Mouse (Mus musculus) spleen, postnatal 14 days (tissue): Measurements from ENCODE around the gene Dnah17.

Experiments
- DNase-seq, 2 experiments: peaks; one replicate each; pipeline ENCODE4 v3.0.0; 2021 to 2022; ENCODE audit warnings: low spot score in 2 of 2

Gene Dnah17

DNA sequence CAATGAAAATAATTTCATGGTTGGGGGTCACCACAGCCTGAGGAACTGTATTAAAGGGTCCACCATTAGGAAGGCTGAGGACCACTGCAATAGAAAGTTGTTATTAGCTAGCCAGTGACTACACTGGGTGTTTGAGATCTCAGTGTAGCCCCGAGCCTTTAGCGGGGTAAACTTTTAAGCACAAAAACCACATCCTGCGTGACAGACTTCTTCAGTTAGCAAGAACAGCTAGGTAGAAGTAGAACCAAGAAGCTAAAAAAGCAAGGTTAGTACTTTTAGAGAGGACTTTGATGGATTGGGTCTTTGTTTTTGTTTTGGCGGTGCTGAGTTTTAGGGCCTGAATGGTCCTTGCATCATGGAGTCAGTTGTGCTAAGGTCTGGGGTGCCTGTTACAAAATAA lies 13.3 kb upstream of the Dnah17 start:
- DNase-seq: no peak

DNA sequence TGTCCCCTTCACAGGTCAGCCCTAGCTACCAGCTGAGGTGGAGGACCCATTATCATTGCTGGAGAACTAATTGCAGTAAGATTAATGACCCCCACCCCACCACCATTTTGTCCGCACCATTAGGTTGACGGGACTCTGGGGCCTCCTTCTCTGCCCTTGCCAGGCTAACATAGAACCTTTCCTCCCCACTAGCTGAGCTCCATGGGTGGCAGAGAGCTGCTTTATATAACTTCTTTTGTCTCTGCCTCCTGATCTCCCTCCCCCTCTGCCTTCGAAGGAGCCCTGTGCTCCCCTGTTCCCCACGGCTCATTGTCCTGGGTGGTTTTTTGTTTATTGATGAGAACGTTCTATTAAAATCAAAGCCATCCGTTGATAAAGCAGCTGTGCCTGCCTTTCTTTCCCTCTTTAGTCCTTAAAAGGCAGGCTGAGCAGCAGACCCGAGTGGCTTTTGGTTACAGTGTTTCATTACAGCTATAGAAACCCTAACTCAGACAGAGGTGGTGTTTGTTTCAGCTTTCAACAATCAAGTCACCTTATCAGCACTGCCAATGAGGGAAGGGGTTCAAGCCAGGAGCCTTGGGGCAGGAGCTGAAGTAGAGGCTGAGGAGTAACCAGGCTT lies 12.2 kb upstream of the Dnah17 start:
- no peak for DNase-seq

DNA sequence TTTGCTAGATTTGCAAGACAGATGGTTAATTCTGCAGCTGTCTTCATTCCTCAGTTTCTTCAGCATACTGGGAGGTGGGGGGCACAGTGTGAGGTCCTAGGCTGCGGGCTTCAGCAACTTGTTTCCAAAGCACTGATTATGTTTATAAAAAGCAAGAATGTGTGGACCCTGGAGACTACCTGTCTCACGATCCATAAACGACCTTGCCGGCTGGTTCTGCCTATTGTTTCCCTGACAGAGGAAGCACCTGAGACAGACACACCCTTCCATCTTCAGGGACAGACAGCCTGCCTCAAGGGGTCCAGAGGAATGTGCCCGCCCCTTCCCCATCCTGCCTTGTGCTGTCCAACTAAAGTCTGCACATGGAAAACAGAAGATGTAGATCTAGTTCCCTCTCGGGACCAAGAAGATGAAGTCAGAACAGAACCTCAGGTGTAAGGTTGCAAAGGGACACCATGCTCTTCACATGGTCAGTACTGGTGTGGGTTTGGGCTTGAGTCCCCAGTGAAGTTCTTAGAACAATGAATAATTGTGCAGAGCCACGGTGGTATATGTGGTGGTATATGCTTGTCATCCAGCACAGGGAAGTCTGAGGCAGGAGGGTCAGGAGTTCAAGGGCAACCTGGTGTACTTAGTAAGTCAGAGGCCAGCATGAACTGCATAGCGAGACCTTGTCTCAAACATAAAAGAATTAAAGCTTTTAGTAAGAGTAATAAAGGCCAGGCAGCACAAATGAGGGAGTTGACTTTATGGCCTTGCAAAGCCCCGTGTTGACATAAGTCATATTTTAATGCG lies 10.5 kb upstream of the Dnah17 start:
- no peak for DNase-seq

DNA sequence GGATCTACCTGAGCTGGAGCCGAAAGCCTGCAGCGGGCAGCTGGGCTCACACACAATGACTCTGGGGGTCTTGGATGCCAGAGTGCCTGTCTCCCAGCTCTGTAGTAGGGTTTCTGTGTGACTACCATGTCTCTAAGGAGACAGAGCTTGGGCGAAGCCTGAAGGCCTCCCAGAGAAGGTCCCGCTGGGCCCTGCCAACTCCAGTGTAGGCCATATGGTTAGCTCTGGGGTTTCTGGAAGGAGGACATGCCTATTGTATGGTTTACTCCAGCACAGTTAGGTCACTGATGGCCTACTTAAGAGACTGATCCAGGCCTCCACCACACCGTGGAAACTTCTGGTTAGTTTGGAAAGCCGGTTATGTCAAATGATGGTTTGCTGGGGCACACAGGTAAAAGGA lies 7.9 kb upstream of the Dnah17 start:
- DNase-seq: no peak

DNA sequence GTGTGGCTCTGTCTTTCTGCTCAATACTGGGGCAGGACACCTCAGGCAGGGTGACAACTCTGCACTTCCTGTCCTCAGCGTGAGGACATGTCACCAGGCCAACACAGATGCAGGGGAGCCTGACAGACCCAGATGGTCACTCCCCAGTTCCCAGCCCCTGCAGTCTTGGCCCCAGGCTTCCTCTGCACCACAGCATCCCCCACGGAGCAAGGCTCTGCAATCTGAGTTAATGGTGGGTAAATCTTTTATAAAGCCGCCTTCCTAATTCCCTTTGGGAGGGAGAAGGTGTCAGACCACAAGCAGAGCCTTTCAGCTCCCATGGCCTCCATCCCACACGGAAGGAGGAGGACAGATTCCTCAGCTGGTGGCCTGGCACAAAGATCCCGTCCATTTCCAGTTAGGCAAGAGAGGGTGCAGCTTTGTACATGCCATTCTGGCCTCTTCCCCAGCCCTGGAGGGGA lies 5.8 kb upstream of the Dnah17 start:
- DNase-seq: no peak

DNA sequence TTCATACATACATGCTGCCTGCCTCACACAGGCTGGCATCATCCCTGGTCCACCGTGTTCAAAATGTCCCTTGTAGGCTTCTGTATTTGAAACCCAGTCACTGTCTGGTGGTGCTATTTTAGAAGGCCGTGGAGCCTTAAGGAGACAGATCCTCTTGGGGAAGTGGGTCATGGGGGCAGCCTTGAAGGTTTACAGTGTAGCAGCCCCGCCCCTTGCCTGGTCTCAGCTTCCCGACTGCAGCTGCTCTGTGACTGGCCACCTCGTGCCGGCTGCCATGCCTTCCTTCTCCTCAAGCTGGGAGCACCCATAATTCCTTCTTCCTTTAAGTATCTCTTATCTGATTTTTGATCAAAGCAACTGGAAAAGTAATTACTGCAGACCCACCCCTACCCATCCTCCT lies 4.8 kb upstream of the Dnah17 start:
- no peak for DNase-seq

DNA sequence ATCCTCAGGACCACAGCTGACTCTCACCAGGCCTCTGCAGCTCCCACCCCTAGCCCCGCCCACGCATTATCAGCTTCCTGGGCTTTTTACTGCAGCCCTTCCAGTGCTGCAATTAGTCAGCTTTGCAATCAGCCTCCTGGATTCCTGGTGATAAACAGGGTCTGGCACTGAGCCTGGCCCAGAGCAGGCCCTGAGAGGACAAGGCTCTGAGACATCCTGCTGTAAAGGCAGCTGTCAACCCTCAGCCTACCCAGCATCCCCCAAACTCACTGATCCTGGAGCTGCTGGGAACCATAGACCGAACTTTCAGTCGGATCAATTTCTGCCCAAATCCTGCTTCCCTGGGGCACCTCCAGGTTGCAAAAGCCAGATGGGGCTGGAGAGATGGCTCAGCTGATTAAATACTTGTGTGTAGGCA lies 3.3 kb upstream of the Dnah17 start:
- DNase-seq: no peak

DNA sequence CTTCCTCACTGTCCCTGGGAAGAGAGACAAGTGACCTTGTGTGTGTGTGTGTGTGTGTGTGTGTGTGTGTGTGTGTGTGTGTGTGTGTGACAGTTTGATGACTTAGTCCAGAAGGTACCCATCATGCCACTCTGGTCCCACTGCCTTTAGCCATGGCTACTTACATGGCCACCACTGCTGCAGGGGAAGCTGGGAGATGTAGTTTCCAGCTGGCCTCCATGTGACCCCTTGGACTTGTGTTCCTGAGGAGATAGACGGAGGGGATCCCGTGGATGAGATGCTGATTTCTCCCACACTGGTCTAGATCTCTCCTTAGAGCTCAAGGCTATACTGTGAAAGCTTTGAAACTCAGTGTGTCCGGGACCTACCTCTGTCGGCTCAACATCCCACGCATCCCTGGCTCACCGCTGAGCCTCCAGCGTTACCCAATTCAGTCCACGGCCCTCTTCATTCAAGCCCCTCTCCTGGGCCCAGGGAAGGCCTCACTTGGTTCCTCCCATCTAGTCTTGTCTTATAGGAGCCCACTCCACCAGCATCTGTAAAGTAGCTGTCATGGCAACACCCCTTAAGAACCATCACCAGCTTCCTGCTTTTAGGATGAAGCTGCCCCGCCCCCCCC lies 2.8 kb upstream of the Dnah17 start:
- no peak for DNase-seq

DNA sequence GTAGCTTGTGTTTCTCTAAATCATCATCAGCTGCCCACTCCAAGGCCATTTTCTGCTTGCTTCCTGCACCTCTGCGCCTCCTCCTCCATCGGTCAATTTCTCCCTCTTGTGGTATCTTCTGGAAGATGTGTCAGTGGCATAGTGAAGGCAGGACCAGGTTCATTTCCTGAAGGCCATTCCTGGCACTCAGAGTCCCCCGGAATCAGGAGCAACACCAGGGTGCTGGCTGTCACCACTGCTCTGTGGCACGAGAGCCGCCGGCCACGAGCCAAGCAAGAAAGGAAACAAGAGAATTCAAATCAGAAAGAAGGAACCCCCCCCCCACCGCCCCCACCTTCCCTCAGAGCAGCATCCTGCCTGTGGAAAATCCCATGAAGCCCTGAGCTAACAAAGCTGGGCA lies 1.7 kb upstream of the Dnah17 start:
- DNase-seq: no peak

DNA sequence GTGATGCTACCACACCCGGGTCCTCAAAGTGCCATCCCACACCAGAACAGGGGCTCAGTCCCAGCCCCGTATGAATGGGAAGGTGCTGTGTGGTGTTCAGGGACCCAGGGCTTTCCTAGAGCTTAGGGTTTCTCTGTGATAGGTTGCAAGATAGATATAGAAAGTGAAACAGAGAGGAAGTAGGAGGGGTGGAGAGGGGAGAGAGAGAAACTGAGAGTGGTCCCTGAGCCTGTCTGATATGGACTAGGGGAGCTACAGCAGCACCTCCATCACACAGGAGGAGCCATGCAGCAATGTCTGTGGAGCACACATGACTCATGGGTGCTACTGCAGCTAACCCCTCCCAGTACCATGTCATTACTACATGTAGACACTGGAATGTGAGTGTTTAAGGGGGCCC lies 622 bp downstream of the Dnah17 start:
- DNase-seq: no peak

DNA sequence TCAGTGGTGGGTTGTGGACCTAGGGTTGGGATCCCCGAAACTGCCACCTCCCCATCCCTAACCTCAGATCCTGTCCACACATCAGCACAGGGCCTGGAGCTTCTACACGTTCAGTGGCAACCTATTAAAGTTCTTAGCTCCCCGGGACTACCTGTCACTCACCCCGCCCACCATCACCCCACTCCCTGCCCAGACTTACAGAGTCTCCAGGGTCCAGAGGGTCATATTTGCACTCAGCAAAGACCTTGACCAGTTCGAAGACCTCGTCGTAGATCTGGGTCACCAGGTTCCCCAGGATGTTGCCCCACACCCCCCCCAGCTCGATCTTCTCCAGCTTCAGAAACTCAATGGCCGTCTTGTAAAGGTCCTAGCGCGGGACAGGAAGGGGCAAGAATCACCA lies 8.8 kb downstream of the Dnah17 start:
- DNase-seq: no peak

DNA sequence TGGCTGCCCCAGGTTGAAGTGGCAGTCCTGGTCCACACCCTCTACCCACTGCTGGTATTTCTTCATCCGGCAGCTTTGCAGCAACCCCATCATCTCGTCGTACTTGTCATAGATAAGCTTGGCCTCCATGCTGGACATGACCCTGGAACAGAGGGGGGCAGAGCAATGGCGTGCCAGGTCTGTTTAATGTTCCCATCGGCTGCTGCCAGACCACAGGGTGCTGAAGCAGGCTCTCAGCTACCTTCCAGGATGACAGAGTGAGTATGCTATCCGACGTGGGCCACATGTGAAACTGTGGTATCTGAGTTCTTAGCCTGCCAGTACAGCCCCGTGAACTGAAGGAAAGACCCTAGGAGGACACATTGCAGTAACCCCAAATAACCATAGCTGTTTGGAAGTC lies 11.7 kb downstream of the Dnah17 start:
- no peak for DNase-seq

DNA sequence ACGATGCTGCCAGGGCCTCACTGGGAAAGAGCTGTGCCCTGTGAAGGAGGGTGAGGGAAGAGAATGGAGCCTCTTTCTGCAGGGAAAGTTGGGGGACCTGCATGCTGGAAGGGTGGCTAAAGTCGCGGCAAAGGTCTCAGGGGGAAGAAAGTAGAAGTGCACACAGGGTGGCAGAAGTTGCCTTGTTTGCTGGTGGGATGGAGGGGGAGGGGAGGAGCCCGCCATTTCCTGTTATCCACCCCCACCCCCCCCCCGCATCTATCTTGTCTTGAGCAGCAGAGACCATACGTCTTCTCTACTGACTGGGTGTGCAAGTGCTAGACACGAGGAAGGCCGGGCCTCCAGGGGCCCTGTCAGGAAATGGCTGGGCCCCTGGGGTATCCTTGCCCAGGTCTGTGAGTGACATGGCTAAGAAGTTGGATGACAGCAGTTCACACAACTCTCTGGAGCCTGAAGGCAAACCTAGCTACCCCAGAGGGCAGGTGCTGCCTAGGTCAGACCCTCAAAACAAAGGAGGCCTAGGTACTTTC lies 15.8 kb downstream of the Dnah17 start:
- peak in 1 of 2 experiments; percentile 18 for DNase-seq

DNA sequence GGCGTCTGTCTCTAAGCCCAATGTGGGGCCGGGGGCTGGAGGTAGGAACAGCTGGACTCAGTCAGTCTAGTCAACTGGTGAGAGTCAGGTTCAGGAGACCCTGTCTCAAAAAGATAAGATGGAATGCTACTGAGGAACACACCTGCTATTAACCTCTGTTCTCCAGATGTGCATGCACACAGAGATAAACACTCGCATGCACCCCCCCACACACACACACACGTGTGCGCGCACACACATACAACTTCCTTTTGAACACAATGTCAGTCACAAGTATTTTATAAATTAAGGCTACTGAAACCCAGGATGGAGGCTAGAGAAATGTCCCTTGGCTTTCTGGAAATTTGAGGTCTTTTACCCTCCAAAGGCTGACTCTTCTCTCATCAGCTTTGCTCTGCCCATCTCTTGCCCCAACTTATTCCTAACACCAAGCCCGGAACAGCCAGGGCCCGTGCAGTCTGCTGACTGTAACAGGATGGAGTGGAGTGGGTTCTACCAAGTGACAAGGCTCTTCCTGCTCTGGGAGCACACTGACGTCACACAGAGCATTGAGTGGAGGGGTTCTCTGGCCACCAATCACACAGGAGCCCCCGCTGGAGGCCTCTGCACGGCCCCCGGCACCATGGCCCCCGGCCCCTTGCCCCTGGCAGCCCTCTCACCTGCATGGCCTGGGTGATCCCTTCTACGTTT lies 16.8 kb downstream of the Dnah17 start:
- DNase-seq: no peak

DNA sequence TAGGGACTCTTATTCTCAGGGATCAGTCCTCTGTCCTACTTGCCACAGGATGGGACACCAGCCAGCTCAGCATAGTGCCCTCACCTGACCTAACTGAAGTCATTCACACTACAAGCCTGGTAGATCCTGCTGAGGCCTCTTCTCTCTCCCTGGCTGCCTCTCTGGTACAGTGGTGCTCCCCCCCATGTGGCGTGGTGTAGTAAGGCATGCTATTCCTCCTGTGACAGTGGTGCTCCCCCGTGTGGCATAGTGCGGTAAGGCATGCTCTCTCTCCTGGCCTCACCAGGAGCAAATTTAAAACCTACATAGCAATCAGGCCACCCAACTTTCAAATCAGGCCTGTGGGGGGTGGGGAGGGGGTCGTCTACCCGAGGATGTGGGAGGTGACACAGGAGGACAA lies 26.4 kb downstream of the Dnah17 start:
- peak; percentile 64 to 79 for DNase-seq

DNA sequence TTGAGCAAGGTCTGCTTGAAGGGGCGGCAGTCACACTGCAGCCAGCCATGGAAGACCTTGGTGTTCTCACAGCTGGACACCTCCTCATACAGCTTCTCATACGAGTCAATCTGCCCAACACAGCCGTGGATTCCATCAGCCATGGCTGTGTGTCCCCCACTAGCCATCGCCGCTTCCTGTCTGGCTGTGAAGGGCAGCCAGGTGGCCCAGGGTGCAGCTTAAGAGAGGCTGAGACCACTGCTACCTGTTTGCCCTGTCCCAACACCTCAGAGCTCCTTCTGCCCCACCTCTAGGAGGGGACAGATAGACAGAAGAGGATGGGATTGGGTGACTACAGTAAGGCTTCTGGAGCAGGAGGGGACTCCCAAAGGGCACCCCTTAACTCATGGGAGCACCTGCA lies 27.1 kb downstream of the Dnah17 start:
- no peak for DNase-seq

DNA sequence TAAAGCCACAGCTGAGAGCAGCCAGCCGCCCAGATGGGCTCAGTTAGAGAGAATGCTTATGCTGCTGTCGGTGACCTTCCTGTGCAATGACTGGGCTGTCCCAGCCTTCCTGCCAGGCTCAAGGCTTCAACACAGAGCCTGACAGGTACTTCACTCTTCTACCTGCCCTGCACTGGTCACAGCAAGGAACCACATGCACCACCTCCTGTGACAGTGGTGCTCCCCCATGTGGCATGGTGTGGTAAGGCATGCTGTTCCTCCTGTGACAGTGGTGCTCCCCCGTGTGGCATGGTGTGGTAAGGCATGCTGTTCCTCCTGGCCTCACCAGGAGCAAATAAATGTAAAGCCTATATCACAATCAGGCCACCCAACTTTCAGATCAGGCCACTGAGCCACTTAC lies 27.6 kb downstream of the Dnah17 start:
- DNase-seq: peak; percentile 78 to 89

DNA sequence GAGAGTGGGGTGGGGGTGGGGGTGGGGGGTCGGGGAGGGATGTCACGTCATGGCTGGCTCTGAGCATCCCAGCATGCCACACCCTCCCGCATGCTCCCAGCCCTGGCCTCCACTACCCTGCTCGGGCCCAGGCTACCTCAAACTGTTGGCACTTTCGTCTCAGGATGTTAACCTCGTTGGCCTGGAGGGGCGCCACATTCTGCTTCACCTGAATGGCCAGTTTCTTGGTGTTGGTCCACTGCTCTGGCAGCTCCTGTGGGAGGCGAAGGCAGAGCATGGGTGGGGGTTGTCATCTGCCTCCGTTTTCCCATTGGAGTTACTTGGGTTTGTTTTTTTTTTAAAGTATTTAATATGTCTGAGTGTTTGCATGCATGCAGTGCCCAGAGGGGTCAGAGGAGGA lies 29.3 kb downstream of the Dnah17 start:
- no peak for DNase-seq

DNA sequence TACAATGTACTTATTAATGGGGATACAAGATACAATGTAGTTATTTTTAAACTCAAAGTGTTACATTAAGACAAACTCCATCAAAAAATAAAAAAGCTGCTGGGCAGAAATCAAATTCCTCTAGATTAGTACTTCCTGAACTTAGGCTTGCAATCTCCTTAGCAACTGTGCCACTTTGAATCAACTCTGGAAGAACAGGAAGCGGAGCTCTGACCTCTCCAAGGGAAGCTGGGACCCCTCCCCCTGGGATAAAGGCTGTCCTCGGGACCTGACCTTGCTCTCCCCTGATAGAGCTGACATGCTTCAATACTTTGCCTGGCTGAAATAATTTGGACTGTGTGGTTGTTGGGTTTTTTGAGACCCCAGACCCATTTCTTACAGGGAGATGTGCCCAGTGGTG lies 33.7 kb downstream of the Dnah17 start:
- DNase-seq: no peak

DNA sequence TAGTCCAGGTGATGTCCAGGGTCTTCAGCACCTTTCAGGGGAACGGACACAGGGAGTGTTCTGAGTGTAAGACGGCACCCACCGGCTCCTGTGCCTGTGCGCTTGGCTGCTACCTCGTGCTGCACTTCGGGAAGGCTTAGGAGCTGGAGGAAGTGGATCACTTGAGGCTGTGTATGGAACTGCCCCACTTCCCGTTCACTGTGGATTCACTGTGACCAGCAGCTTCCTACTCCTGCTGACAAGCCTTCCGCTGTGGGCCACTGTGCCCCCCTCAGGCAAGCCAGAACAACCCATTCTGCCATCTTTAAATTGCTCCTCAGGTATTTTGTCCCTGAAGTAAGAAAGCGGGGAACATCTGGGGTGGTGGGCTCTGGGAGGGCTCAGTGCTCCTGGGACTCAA lies 35.4 kb downstream of the Dnah17 start:
- no peak for DNase-seq

DNA sequence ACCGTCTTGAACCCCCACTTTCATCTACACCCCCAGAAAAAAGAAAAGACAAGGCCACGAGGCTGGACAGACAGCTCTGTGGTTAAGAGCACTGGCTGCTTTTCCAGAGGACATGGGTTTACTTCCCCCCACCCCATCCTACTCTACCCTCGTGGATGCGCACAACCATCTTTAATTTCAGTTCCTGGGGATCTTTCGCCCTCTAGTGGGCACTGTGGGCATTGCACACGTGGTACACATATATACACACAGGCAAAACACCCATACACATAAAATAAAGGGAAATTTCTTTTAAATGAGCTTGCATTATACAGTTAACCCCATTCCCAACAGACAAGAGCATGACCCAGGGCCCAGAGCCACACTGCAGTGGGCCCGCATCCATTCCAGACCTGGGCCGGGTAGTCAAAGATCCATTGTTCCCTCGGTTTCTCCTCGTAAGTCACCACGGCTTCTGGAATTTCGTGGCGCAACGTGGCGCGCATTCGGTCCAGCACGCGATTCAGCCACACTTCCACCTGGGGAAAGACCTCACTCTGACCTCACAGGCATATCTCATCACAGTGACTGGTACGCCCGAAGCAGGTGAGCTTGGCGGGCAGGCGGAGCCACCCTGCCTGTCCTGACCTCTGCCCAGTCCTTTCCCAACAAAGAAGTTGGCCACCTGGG lies 39.3 kb downstream of the Dnah17 start:
- DNase-seq: no peak

DNA sequence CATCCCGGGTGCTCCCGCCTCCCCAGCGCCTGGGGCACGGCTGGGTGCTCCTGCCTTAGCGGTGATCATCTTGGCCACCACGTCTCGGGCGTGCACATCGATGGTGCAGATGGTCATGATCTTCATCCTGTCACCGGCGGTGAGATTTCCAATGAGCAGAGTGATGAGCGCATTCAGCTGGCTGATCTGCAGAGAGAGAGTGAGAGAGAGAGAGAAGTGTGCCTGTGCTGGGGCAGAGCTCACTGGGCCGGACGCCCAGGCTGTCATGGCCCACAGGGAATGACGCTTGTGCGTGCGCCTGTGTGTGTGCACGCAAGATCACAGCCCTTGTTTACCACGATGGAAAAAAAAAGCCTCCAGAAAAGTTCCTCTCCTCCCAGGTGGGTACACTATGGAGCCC lies 41.5 kb downstream of the Dnah17 start:
- DNase-seq: no peak
